Mouse (Mus musculus) ES-E14 (cell line): Measurements from ENCODE around the gene Adipor1.

Source experiments
- CHD2 ChIP-seq: IDR thresholded peaks from 2 replicates; pipeline ENCODE4 v1.6.1; 2014; ENCODE audit warnings: mild to moderate bottlenecking, low read depth, low read length, inconsistent platforms
- HCFC1 ChIP-seq: IDR thresholded peaks from 2 replicates; pipeline ENCODE4 v1.6.1; 2012; ENCODE audit warnings: low read length, inconsistent platforms, borderline replicate concordance; ENCODE audit not compliant: insufficient read depth
- MAFK ChIP-seq: IDR thresholded peaks from 2 replicates; pipeline ENCODE4 v1.6.1; 2014; ENCODE audit warnings: mild to moderate bottlenecking, low read depth, low read length, inconsistent platforms; ENCODE audit not compliant: insufficient read depth
- ZC3H11A ChIP-seq: IDR thresholded peaks from 2 replicates; pipeline ENCODE4 v1.6.1; 2012; ENCODE audit warnings: low read depth, mild to moderate bottlenecking, inconsistent platforms, low read length, borderline replicate concordance
- ZNF384 ChIP-seq: IDR thresholded peaks from 2 replicates; pipeline ENCODE4 v1.6.1; 2012; ENCODE audit warnings: low read depth, low read length, inconsistent platforms

DNA sequence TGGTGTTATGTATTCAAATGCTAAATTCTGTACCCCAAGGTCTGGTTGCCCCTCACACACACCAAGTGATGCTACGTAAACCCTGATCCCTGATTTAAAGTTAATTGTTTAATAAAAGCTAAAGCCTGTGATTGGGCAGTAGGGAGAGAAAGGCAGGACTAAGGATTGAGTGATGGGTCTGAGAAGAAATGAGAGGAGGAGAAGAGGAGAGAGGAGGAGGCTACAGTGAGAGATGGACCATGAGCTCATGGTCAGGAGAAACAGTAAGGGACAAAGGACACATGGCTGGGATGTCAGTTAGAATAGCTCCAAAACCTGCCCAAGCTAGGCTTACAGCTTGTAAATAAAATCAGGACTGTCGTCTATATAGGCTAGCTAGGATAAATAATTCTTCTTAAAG, 34.1 kb upstream of the Adipor1 start:
- no peak for TF ChIP-seq ZNF384
- TF ChIP-seq MAFK: no peak
- TF ChIP-seq ZC3H11A: no peak
- TF ChIP-seq HCFC1: no peak
- TF ChIP-seq CHD2: no peak
